15 mouse cellular contexts compared by ENCODE assay signal in the genomic region with DNA sequence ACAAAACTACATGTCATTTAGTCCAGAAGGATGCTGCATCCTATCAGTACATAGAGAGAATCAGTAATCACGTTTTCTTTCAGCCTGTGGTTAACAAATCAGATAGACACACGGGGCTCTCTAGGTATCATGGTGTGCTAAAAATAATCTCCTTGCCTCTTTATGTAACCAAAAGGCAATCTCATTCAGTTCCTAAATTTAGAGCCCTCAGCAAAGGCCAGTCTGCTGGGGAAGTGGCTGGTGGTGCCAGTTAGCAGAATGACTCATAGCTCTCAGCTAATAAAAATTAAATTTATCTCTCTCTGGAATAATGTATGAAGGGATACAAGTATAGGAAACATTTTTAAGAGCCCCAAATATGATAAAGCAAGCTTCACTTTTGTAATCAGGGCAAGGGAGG.
DNase-seq lines count a peak whose midpoint lies in the region; ATAC-seq and TF ChIP-seq lines count a peak whose summit lies in the region.
"Had no signal": no experiment of that assay in that cellular context is flagged by ENCODE, and none has a peak within 500 bp of the region (broad histone marks: within the 10 kb centered on the region; RNA-seq: fewer than 3 reads in every experiment).

No protein-coding gene starts in this region.

- H3K27me3 ChIP-seq in myocyte (ENCODE audit: control insufficient read depth, insufficient read depth, insufficient read length) = no peaks in the 10 kb centered on the region
- H3K27me3 ChIP-seq: embryonic facial prominence, embryonic 12.5 days; limb, embryonic 15.5 days; megakaryocyte, embryonic 14.5 days had no signal

- DNase-seq in cerebellum, postnatal 4 days (ENCODE audit: low spot score in 2 of 2) = no peak
- DNase-seq in layer of hippocampus, adult 11-12 months (ENCODE audit: low spot score) = peak; percentile 2
- DNase-seq in layer of hippocampus, postnatal 36 days = no peak
- peak; percentile 63 for DNase-seq in cerebellum, adult 9-11 months
- DNase-seq in kidney, adult 9 months = no peak
- DNase-seq in retina, embryonic 14.5 days (ENCODE audit: low spot score) = no peak
- DNase-seq: gastrocnemius, postnatal 10 days; lung, adult 2 months; thymus, postnatal 36 days had no signal

- ATAC-seq in cerebellum, adult (ENCODE audit: insufficient number of reproducible peaks, low FRiP score, low TSS enrichment) = peak; percentile 99

- H3K4me2 ChIP-seq in myocyte (ENCODE audit: low read depth) = peak overlapping the region; percentile 42
- H3K4me2 ChIP-seq: embryonic facial prominence, embryonic 12.5 days; limb, embryonic 15.5 days had no signal

- no peaks in the 10 kb centered on the region for H3K79me2 ChIP-seq in myocyte (ENCODE audit: control insufficient read depth, insufficient read depth)

- no peaks in the 10 kb centered on the region for H3K36me3 ChIP-seq in myocyte (ENCODE audit: control insufficient read depth, insufficient read depth)
- H3K36me3 ChIP-seq: embryonic facial prominence, embryonic 12.5 days; limb, embryonic 15.5 days had no signal

- no peak overlapping the region for H3ac ChIP-seq in myocyte (ENCODE audit: control insufficient read depth, insufficient read length)

- no peak for TF ChIP-seq POLR2A in myocyte (IDR thresholded peaks at IDR 0.05; ENCODE audit: insufficient read length, low read depth)

- H3K4me3 ChIP-seq in myocyte = no peak overlapping the region
- H3K4me3 ChIP-seq: embryonic facial prominence, embryonic 12.5 days; left cerebral cortex, adult 2 months; limb, embryonic 15.5 days; megakaryocyte, embryonic 14.5 days had no signal

TF ChIP-seq in myocyte, 11 proteins besides CTCF, POLR2A, EP300 and RAD21:
- TF ChIP-seq CEBPB (IDR thresholded peaks at IDR 0.05; ENCODE audit: insufficient read depth, poor library complexity, severe bottlenecking) = peak; percentile 69
- no peak for TF ChIP-seq USF1 (IDR thresholded peaks at IDR 0.05; ENCODE audit: low read depth)

Comparison
In these comparisons a context has a peak if more than half of its experiments do, and no peak if none do; other contexts are left out.
1. DNase-seq: peak in layer of hippocampus, adult 11-12 months (single experiment) and cerebellum, adult 9-11 months (single experiment); none in cerebellum, postnatal 4 days (0 of 2), layer of hippocampus, postnatal 36 days (0 of 2), kidney, adult 9 months (single experiment) and retina, embryonic 14.5 days (single experiment).